Mouse (Mus musculus) stomach, embryonic 14.5 days (tissue): ENCODE measurements around the gene Epn3. TPM values are rescaled to one million over a fixed set of nuclear protein-coding genes. Genes with fewer than 3 reads are reported as not detected.

Experiments used
- ATAC-seq: fragments of 200-750 bp; cut with Nextera tagmentation; 2 replicates; pipeline ENCODE4 v1.8.0; 2017; ENCODE audit warnings: low read depth, moderate TSS enrichment; ENCODE audit not compliant: insufficient number of reproducible peaks, insufficient read depth, low FRiP score
- H3K27ac ChIP-seq: fragments of 300-500 bp; sonication (generic); 2 replicates; pipeline ENCODE4 v1.5.1; 2014; ENCODE audit warnings: mild to moderate bottlenecking, low read length, moderate library complexity, mixed read lengths
- H3K27me3 ChIP-seq: fragments of 300-500 bp; sonication (generic); 2 replicates; pipeline ENCODE4 v1.6.1; 2014; ENCODE audit warnings: low read length, control low read depth, mixed read lengths; ENCODE audit not compliant: control insufficient read depth, insufficient read depth
- H3K36me3 ChIP-seq: fragments of 300-500 bp; sonication (generic); 2 replicates; pipeline ENCODE4 v1.6.1; 2014; ENCODE audit warnings: mild to moderate bottlenecking, control low read depth, low read length, moderate library complexity, mixed read lengths; ENCODE audit not compliant: control insufficient read depth, insufficient read depth
- H3K4me1 ChIP-seq: fragments of 300-500 bp; sonication (generic); 2 replicates; pipeline ENCODE4 v1.6.1; 2014; ENCODE audit warnings: low read length, control low read depth, mixed read lengths; ENCODE audit not compliant: control insufficient read depth, insufficient read depth
- H3K4me2 ChIP-seq: fragments of 300-500 bp; sonication (generic); replicated peaks from 2 replicates; pipeline ENCODE4 v1.6.1; 2014; ENCODE audit warnings: low read depth, low read length, control low read depth
- H3K4me3 ChIP-seq: fragments of 300-500 bp; sonication (generic); 2 replicates; pipeline ENCODE4 v1.5.1; 2014; ENCODE audit warnings: low read depth, low read length, control low read depth
- H3K9ac ChIP-seq: fragments of 300-500 bp; sonication (generic); replicated peaks from 2 replicates; pipeline ENCODE4 v1.6.1; 2014; ENCODE audit warnings: low read depth, mild to moderate bottlenecking, control low read depth, low read length, moderate library complexity, mixed read lengths
- H3K9me3 ChIP-seq: fragments of 300-500 bp; sonication (generic); 2 replicates; pipeline ENCODE4 v1.6.1; 2016; ENCODE audit warnings: low read depth, low read length, control low read depth; ENCODE audit not compliant: control insufficient read depth
- WGBS: fragments of 180-500 bp; shearing (Covaris S2); extraction: QIAGEN DNeasy Blood & Tissue Kit; methylation state at CpG from one replicate; pipeline ENCODE4 v1.1.7; 2014; 5-methylcytosine and 5-hydroxymethylcytosine counted together
- polyA plus RNA-seq: library from polyadenylated mRNA; unstranded; fragments of >200 nt; fragmentation: Nextera tagmentation; extraction: Ambion mirVana; gene quantifications from 2 replicates; pipeline ENCODE4 v1.2.1, GENCODE M21; 2014

Gene Epn3
- polyA plus RNA-seq, 1 experiment from 2014 or later: 7.5 TPM

DNA sequence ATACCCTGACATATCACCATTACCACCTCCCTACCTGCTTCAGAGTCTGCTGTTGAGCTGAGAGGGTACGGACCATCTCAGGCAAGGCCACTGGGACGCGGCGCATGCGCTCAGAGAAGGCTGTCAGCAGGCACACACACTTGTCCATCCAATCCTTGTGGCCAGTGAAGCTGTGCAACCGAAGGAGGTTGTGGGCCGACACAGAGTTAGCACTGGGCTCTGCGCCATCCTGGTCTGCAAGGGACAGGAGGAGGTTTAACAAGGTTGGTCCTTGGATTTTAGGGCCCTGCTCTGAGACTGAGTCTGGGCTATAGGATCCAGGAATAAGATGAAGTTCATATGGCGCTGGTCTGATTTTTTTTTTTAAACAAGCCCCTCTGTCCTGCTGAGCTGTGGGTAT lies 19.4 kb downstream of the Epn3 start:
- Histone ChIP-seq H3K36me3 (no peaks in the 10 kb centered on the region), H3K9ac (no peak overlapping the region), H3K9me3 (no peaks in the 10 kb centered on the region), H3K4me2 (no peak overlapping the region), H3K4me3 (no peak overlapping the region), H3K27me3 (no peaks in the 10 kb centered on the region), H3K27ac (no peak overlapping the region), H3K4me1 (no peaks in the 10 kb centered on the region)
- no peak for ATAC-seq
- 89% methylated on average over 9 of the region's 9 CpGs for WGBS

DNA sequence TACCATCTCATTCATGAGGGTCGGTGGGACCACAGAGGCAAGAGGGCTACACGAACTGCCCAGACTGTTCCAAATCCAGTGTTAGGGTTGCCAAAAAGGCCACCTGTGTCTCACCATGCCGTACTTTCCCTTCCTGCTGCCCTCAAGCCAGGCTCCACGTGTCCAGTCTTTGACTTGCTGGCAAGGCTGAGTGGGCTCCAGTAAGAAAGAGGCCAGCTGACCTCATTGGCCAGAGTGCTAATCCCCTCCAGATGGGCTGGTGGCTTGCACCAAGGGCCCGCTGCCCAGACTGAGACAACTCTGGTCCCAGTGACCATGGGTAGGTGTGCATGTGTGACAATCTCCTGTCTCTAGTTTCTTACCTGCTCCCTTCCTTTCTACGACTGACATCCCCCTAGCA lies 22.1 kb downstream of the Epn3 start:
- H3K9ac ChIP-seq: no peak overlapping the region
- H3K4me1 ChIP-seq: 0 out of 2 replicates have a peak, but pooled peaks cover 5% of the 10 kb centered on the region
- H3K4me2 ChIP-seq: no peak overlapping the region
- H3K27me3 ChIP-seq: peaks cover 6% of the 10 kb centered on the region; the same call in 1 of the 2 replicates
- no peaks in the 10 kb centered on the region for H3K9me3 ChIP-seq
- WGBS: 73% methylated on average over 6 of the region's 6 CpGs
- no peak for ATAC-seq
- no peaks in the 10 kb centered on the region for H3K36me3 ChIP-seq
- no peak overlapping the region for H3K4me3 ChIP-seq
- no peak overlapping the region for H3K27ac ChIP-seq

DNA sequence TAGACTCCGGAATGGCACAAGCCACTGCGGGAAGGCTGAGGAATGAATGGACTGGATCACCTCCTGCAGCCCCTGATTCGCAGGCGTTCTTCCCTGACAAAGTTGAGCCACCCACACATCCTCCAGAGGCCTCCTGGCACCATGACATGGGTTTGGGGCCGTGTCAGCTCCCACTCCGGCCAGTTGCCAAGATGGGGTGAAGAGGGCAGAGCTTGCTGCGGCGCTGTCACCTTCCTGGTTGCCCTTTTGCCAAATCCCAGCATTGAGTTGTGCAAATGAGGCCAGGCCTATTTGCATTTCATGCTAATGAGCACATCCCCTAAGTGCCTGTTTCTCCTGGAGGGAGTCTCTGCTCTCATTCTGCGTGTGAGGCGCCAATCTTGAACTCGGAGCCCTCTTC lies 24.1 kb downstream of the Epn3 start:
- Histone ChIP-seq H3K9ac (no peak overlapping the region), H3K4me2 (no peak overlapping the region), H3K4me3 (no peak overlapping the region), H3K4me1 (peaks cover 9% of the 10 kb centered on the region; the same call in 1 of the 2 replicates), H3K27me3 (peaks cover 6% of the 10 kb centered on the region; the same call in 1 of the 2 replicates), H3K27ac (no peak overlapping the region), H3K9me3 (no peaks in the 10 kb centered on the region), H3K36me3 (no peaks in the 10 kb centered on the region)
- ATAC-seq: no peak
- WGBS: 28% methylated on average over 11 of the region's 11 CpGs

DNA sequence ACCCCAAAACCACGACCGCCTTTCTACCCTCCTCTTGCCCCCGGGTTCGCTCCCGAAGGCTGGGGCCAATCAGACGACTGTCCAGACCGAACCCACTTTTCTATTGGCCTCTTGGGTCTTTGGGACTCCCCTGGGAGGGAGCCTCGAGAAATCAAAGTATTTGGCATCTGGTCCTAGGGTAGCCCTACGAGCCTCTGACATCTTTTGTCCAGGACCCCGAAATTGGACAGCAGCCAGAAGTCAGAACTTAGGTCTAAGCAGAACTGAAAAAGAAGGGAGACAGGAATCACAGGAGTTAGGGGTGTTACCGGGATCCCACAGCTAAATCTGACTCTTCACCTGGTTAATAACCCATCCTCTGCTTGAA lies 25.2 kb downstream of the Epn3 start:
- ATAC-seq: no peak; the same call in 1 of the 2 replicates
- under 1% methylated on average over 11 of the region's 11 CpGs for WGBS
- Histone ChIP-seq H3K27me3 (peaks cover 6% of the 10 kb centered on the region; the same call in 1 of the 2 replicates), H3K9ac (no peak overlapping the region), H3K4me1 (peaks cover 16% of the 10 kb centered on the region), H3K4me3 (peak overlapping the region; percentile 81), H3K27ac (no peak overlapping the region), H3K9me3 (no peaks in the 10 kb centered on the region), H3K36me3 (no peaks in the 10 kb centered on the region), H3K4me2 (peak overlapping the region; percentile 82)

DNA sequence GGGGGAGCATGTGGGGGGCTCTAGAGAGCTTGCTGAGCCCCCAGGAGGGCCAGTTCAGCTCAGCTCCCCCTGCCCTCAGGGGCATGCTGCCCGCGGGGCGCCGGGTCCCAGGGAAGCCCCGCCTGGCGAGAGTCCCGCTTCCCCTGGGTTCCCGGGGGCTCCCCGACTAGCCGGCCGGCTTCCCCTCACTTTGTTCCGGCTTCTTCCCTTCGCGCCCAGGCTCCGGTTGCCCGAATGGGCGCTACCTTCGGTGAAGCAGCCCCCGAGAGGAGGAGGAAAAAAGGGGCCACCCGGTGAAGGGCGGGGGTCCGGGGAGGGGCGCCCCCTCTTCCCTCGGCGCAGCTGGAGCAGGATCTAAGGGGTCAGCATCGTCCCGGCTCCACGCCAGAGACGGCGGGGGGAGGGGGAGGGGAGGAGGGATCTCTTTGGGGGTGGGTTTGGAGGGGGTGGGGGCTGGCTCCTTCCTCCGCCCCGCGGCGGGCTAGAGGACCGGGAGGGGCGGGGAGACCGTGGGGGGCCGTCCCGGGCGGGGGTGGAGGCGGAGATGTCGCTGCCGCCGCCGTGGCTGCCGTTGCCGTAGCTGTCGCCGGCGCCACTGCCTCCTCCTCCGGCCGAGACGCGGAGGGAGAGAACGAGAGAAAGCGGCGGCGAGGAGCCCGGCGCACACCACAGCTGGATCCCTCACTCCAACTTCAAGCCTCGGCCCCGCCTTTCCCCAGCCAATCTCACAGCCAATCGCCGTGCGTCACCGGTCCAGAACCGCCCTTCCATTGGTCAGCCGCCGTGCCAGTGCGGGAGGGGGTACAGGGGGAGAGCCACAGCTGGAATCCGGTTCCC lies 25.8 kb downstream of the Epn3 start, which contains the start of gene Cacna1g:
Gene Cacna1g (minus strand): TSS at position 492 of the 837 bp plus-strand sequence.
- Histone ChIP-seq H3K36me3 (no peaks in the 10 kb centered on the region), H3K27me3 (peaks cover 6% of the 10 kb centered on the region; the same call in 1 of the 2 replicates), H3K9ac (peak within 1 kb of the TSS; percentile 77), H3K27ac (peak within 1 kb of the TSS; percentile 83; the same call in 1 of the 2 replicates), H3K4me3 (peak within 1 kb of the TSS; percentile 81), H3K4me2 (peak within 1 kb of the TSS; percentile 82), H3K9me3 (no peaks in the 10 kb centered on the region), H3K4me1 (peaks cover 22% of the 10 kb centered on the region)
- under 1% methylated on average over 56 of the region's 71 CpGs for WGBS
- ATAC-seq: peak; percentile 93

DNA sequence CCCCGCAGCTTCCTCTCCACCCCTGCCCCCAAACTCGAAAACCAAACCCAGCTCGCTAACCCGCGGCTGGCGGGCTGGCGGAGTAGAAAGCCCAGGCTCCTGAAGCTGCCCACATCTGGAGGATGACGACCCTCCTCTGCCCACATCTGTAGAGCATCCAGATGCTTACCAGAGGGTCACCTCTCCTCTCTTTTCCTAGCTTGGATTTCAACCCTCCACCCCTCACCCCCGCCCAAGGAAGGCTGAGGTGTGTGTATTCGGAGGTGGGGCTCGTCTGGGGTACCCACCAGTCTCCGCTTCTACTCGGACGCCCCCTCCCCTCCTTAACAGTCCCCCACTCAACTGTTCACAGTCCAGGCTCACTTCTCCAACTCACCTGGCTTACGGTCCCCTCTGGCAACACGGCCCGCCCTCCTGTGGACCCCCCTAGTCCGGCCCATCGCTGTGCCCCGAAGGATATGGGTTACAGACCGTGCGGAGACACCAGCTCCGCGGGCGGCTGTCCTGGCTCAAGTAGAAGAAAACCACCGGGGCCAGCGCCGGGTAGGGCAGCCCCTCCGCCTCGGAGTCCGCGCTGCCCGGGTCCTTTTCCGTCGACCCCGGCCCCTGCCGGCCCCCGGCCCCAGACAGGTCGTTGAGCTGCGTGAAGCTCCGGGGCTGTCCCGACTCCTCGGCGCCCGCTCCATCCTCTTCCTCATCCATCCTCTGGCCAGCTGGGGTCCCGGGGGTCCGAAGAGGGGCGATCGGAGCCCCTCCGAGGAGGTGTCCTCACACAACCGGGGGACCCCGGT lies 26.7 kb downstream of the Epn3 start:
- Histone ChIP-seq H3K9me3 (no peaks in the 10 kb centered on the region), H3K27ac (peak overlapping the region; percentile 79; the same call in 1 of the 2 replicates), H3K4me3 (peak overlapping the region; percentile 81), H3K27me3 (peaks cover 6% of the 10 kb centered on the region; the same call in 1 of the 2 replicates), H3K4me2 (peak overlapping the region; percentile 82), H3K4me1 (peaks cover 29% of the 10 kb centered on the region), H3K9ac (peak overlapping the region; percentile 77), H3K36me3 (no peaks in the 10 kb centered on the region)
- WGBS: 0% methylated on average over 31 of the region's 52 CpGs
- ATAC-seq: peak; percentile 29; the same call in 1 of the 2 replicates

DNA sequence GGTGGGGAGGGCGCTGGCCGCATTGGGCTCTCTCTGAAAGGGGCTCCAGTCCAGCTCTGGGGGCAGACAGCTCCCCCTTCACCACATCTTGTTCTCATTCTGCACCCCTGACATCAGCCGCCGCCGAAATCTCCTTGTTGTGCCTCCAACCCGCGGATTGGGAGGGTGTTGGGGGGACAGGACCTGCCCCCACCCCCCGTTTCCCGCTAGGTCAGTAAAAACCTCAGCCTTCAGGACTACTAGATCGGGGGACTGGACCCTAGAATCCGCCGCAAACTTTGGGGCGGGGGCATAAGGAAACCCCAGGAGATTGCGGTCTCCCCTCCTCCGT lies 27.2 kb downstream of the Epn3 start:
- peaks cover 6% of the 10 kb centered on the region; the same call in 1 of the 2 replicates for H3K27me3 ChIP-seq
- H3K9ac ChIP-seq: peak overlapping the region; percentile 77
- H3K4me2 ChIP-seq: peak overlapping the region; percentile 82
- no peaks in the 10 kb centered on the region for H3K9me3 ChIP-seq
- peaks cover 35% of the 10 kb centered on the region for H3K4me1 ChIP-seq
- WGBS: under 1% methylated on average over 15 of the region's 15 CpGs
- no peaks in the 10 kb centered on the region for H3K36me3 ChIP-seq
- no peak for ATAC-seq
- peak overlapping the region; percentile 0; the same call in 1 of the 2 replicates for H3K27ac ChIP-seq
- peak overlapping the region; percentile 81 for H3K4me3 ChIP-seq
